Mouse (Mus musculus): ENCODE data around the gene Igf2. TPM values are rescaled to one million over a fixed set of nuclear protein-coding genes. Genes with fewer than 3 reads are reported as not detected.
A peak's percentile ranks its signal among the peaks of the same experiment; 100 is the strongest.

Igf2 gene
- not detected in 2 replicates for total RNA-seq (2012; rRNA removed)
- total RNA-seq (2014; rRNA removed): not detected in 2 replicates
- 0.44 TPM in 1 of 2 replicates, not detected in the other for polyA plus RNA-seq (2012; ENCODE audit: insufficient read length, low read depth)

DNA sequence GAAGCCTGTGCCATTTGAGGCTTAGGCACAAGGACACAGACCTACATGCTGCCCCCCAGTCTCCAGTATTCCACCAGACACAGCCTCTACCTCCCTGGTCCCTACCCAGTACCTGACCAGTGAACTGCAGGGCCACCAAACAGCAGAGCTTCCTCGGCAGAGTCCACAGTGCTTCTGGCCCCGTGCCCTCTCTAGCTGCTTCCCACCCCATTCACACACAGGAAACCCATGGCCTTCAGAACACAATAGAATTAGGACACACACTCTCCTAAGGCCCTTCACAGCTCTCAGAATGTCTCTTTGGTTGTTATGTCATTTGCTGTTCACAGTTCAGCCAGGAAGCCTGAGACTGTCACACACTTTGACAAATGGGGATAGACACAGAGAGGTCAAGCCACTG lies at the start of gene Igf2:
TSS of gene Igf2 (minus strand) at position 158 of the 400 bp plus-strand sequence.
- no peaks in the 10 kb centered on the region for H3K79me2 ChIP-seq (replicated peaks; ENCODE audit: control insufficient read depth, extremely low read depth, insufficient read depth, poor library complexity, severe bottlenecking)
- in situ Hi-C loops (cut with MboI; ENCODE audit: low pct_ligation_motif_present, low pct_unique_long_range_greater_than_20kb, low sequenced_read_pairs): no loop called here

DNA sequence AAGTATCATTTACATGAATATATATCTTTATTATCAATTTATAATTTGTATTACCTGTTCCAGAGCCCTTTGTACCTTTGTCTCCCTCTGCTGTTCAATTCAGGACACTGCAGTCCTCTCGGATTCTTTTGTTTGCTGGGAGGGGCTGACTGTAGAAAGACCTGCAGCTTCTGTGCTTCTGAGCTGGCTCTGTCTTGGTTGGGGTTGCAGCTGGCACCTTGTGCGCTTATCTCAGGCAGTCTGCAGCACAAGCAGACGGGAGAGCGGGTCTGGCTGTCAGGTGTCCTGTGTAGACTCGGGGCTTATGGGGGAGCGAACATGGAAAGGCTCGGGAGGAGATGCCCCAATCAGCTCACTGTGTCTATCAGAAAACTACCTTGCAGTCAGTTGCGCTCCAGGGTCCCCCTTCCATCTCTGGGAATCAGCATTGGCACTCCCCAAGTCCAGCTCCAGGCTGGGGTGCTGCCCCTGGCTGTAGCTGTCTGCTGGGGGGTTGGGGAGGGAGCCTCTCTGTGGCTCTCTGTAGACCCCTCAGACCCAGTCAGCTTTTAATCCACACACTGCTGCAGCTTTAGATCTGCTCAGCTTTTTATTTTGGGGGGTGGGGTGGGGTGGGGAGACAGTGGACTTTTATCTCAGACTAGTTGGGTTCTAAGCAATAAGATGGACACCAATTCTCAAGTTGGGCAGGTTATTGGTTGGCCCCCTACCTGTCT lies 48.3 kb upstream of the Igf2 start:
- Histone ChIP-seq H3K4me2 (ENCODE audit: insufficient read depth, low read depth, poor library complexity, severe bottlenecking) (no peak overlapping the region), H3K36me3 (replicated peaks in 1 of 2; ENCODE audit: control insufficient read depth in 1 of 2, insufficient read depth in 1 of 2, low read length in 1 of 2) (no peaks in the 10 kb centered on the region), H3K4me1 (ENCODE audit: control insufficient read depth in 1 of 2, insufficient read depth in 2 of 2) (no peaks in the 10 kb centered on the region), H3K79me2 (replicated peaks; ENCODE audit: control insufficient read depth, extremely low read depth, insufficient read depth, poor library complexity, severe bottlenecking) (no peaks in the 10 kb centered on the region), H3K4me3 (replicated peaks in 1 of 3; ENCODE audit: low read depth in 2 of 3, low read length in 2 of 3, poor library complexity in 1 of 3) (no peak overlapping the region), H3K9me3 (replicated peaks; ENCODE audit: low read length) (no peaks in the 10 kb centered on the region), H3K9ac (ENCODE audit: insufficient read depth, low read depth) (no peak overlapping the region), H3K27ac (ENCODE audit: insufficient read depth, low read depth) (no peak overlapping the region), H3K27me3 (replicated peaks) (peaks cover 59% of the 10 kb centered on the region)
- in situ Hi-C loops (cut with MboI; ENCODE audit: low pct_ligation_motif_present, low pct_unique_long_range_greater_than_20kb, low sequenced_read_pairs): no loop called here
- DNase-seq (ENCODE audit: extremely low read depth): peak; percentile 39
- TF ChIP-seq MAX (IDR thresholded peaks at IDR 0.05; ENCODE audit: low read length): no peak
- no peak for TF ChIP-seq ZKSCAN1 (IDR thresholded peaks at IDR 0.05; ENCODE audit: borderline replicate concordance, low read depth, low read length)
- no peak for TF ChIP-seq BHLHE40 (IDR thresholded peaks at IDR 0.05; ENCODE audit: low read depth, low read length)
- TF ChIP-seq NRF1 (IDR thresholded peaks at IDR 0.05; ENCODE audit: low read depth, low read length): no peak
- TF ChIP-seq IRF4 (IDR thresholded peaks at IDR 0.05; ENCODE audit: low read depth, low read length): no peak
- no peak for TF ChIP-seq ETS1 (conservative IDR thresholded peaks at IDR 0.05; ENCODE audit: low read depth, low read length)
- peak; percentile 71 to 81 for TF ChIP-seq CTCF (conservative IDR thresholded peaks at IDR 0.05 in 1 of 2, IDR thresholded peaks at IDR 0.05 in 1 of 2; ENCODE audit: low read depth in 2 of 2, low read length in 2 of 2)
- TF ChIP-seq JUN (IDR thresholded peaks at IDR 0.05; ENCODE audit: insufficient read depth, low read depth, low read length): no peak
- no peak for TF ChIP-seq HCFC1 (IDR thresholded peaks at IDR 0.05; ENCODE audit: low read depth, low read length)
- TF ChIP-seq ELF1 (IDR thresholded peaks at IDR 0.05; ENCODE audit: low read depth, low read length): no peak
- no peak for TF ChIP-seq UBTF (IDR thresholded peaks at IDR 0.05; ENCODE audit: low read depth, low read length)
- TF ChIP-seq RAD21 (IDR thresholded peaks at IDR 0.05; ENCODE audit: low read depth, low read length): peak; percentile 30
- peak; percentile 52 for TF ChIP-seq SMC3 (IDR thresholded peaks at IDR 0.05; ENCODE audit: low read depth, low read length)
- dilution Hi-C loops (cut with MboI; ENCODE audit: extremely low pct_ligation_motif_present, extremely low pct_unique_long_range_greater_than_20kb, low sequenced_read_pairs): no loop called here

More for the DNA sequence above, at the start of gene Igf2:
- TF ChIP-seq ELF1 (IDR thresholded peaks at IDR 0.05; ENCODE audit: low read depth, low read length) (no peak), KAT2A (IDR thresholded peaks at IDR 0.05; ENCODE audit: insufficient replicate concordance, low read length) (no peak), PAX5 (IDR thresholded peaks at IDR 0.05; ENCODE audit: low read length) (no peak), CHD1 (IDR thresholded peaks at IDR 0.05; ENCODE audit: low read depth, low read length) (no peak), MEF2A (IDR thresholded peaks at IDR 0.05; ENCODE audit: borderline replicate concordance, low read depth, low read length) (no peak), ETS1 (conservative IDR thresholded peaks at IDR 0.05; ENCODE audit: low read depth, low read length) (no peak), NRF1 (IDR thresholded peaks at IDR 0.05; ENCODE audit: low read depth, low read length) (no peak), MAFK (IDR thresholded peaks at IDR 0.05; ENCODE audit: insufficient replicate concordance, low read length) (no peak), MAZ (IDR thresholded peaks at IDR 0.05; ENCODE audit: low read depth, low read length) (no peak), USF2 (conservative IDR thresholded peaks at IDR 0.05; ENCODE audit: low read depth, low read length) (no peak), TCF12 (IDR thresholded peaks at IDR 0.05; ENCODE audit: low read depth, low read length) (no peak)
- no peak within 1 kb of the TSS for H3K4me2 ChIP-seq (ENCODE audit: insufficient read depth, low read depth, poor library complexity, severe bottlenecking)
- H3K4me1 ChIP-seq (ENCODE audit: control insufficient read depth in 1 of 2, insufficient read depth in 2 of 2): no peaks in the 10 kb centered on the region
- H3K9me3 ChIP-seq (replicated peaks; ENCODE audit: low read length): peaks cover 20% of the 10 kb centered on the region
- DNase-seq (ENCODE audit: extremely low read depth): no peak
- H3K27ac ChIP-seq (ENCODE audit: insufficient read depth, low read depth): no peak within 1 kb of the TSS
- H3K36me3 ChIP-seq (replicated peaks in 1 of 2; ENCODE audit: control insufficient read depth in 1 of 2, insufficient read depth in 1 of 2, low read length in 1 of 2): no peaks in the 10 kb centered on the region
- dilution Hi-C loops (cut with MboI; ENCODE audit: extremely low pct_ligation_motif_present, extremely low pct_unique_long_range_greater_than_20kb, low sequenced_read_pairs): no loop called here
- H3K9ac ChIP-seq (ENCODE audit: insufficient read depth, low read depth): no peak within 1 kb of the TSS
- H3K4me3 ChIP-seq (replicated peaks in 1 of 3; ENCODE audit: low read depth in 2 of 3, low read length in 2 of 3, poor library complexity in 1 of 3): no peak within 1 kb of the TSS
- peaks cover 48% of the 10 kb centered on the region for H3K27me3 ChIP-seq (replicated peaks)

Data from CH12.LX (cell line).